Mouse (Mus musculus): Measurements from ENCODE around the gene Syngr1.

Gene Syngr1

GRCm38 (mm10) chr15:80157197-80157943 lies 66.2 kb downstream of the Syngr1 start:
- TF ChIP-seq GATA4 (IDR thresholded peaks at IDR 0.05; ENCODE audit: insufficient replicate concordance, low read length) = no peak

DNA sequence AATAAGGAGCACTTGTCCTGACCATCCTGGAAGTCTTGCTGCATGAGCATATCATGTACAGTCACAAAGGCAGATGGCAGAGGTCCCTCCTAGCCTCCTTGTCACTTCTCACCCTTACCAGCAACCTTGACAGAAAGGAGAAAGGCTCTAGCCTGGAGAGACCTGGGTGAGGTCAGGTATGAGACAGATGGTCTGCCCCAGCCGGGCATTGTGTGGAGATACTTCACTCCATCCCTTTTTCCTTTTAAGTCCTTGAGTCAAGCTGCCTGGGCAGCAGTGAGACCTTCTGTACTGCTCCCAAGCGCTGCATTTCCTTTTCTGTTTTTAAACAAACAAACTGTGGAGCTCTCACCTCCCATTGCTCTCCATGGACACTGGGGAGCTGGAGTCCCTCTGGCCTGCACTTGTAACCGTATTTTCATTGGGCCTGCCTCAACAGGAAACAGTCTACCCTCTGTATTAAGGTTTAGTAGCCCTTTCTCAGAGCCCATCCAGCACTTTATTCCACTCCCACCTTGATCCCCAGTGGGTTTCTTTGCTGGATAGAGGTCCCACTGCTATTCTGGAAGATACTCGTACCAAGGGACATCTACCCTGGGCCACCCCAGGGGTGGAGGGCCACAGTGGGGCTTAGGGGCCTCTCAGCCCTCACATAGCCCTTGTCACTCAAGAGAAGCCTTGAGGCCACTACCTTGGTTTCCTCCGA lies 67.0 kb downstream of the Syngr1 start:
- no peak for TF ChIP-seq GATA4 (IDR thresholded peaks at IDR 0.05; ENCODE audit: insufficient replicate concordance, low read length)

DNA sequence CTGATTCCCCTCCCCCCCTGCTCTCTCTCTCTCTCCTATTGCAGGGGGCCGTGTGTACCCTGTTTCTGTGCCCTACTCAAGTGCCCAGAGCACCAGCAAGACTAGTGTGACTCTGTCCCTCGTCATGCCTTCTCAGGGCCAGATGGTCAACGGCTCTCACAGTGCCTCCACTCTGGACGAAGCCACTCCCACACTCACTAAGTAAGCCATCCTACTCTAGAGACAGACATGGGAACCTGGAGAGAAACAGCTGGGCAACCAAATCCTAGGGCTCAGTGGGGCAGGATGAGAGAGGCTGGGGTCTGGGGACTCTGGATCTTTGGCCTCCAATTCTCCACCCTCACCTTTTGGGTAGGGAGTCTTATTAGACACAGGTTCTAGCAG lies 67.6 kb downstream of the Syngr1 start:
- TF ChIP-seq GATA4 (IDR thresholded peaks at IDR 0.05; ENCODE audit: insufficient replicate concordance, low read length) = no peak

DNA sequence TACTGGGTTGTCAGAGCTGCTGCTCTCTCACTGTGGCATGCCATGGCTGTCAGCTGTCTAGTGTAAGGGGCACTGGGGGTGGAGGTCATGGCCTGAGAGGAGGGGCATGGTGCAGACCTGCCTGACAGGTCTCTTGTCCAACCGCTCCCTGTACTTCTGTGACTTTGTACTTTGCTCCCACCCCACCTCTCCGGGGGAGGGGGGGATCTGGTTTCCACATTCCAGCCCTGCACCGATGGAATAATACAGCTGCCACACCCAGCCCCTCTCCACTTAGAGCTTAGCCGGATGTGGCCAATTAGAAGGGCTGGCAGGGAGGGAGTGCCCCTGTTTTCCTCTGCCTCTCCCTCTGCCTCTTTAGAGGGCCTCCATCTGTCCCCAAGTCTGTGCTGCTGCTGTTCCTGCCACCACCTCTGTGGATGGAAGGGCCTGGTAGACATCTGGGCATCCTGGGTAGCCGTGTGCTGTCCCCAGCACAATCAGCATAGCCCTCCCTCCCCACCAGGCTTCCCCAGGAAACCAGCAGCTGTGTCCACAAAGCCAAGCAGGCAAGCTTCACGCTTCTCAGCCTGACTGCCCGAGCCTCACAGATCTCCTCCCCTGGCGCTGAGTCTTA lies 68.3 kb downstream of the Syngr1 start:
- TF ChIP-seq GATA4 (IDR thresholded peaks at IDR 0.05; ENCODE audit: insufficient replicate concordance, low read length) = no peak

- TF ChIP-seq GATA4 (IDR thresholded peaks at IDR 0.05; ENCODE audit: insufficient replicate concordance, low read length) = no peak
These were observed 69.1 kb downstream of the Syngr1 start for GRCm38 (mm10) chr15:80160223-80160622.

DNA sequence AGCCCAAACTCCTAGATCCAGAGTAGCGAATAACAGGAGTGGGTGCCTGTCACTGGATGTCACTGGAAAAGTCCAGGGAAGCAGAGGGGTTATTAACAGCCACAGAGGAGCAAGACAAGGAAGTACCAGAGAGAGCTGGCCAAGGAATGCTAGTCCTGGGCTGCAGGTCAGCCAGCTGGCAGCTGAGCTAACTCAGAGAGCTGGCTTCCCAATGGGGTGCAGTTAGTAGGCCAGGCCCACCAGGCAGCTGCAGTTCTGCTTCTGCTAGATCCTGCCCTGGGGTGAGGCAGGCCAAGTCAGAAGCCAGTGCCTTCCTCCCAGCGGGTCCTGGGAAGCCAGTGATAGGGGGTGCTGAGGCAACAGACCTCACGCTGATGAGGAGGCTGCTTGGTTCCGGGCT lies 69.6 kb downstream of the Syngr1 start:
- no peak for TF ChIP-seq GATA4 (IDR thresholded peaks at IDR 0.05; ENCODE audit: insufficient replicate concordance, low read length)

GRCm38 (mm10) chr15:80161199-80161598 lies 70.1 kb downstream of the Syngr1 start:
- no peak for TF ChIP-seq GATA4 (IDR thresholded peaks at IDR 0.05; ENCODE audit: insufficient replicate concordance, low read length)

GRCm38 (mm10) chr15:80162401-80162964 lies 71.3 kb downstream of the Syngr1 start:
- no peak for TF ChIP-seq GATA4 (IDR thresholded peaks at IDR 0.05; ENCODE audit: insufficient replicate concordance, low read length)

GRCm38 (mm10) chr15:80163274-80163673 lies 72.1 kb downstream of the Syngr1 start:
- TF ChIP-seq GATA4 (IDR thresholded peaks at IDR 0.05; ENCODE audit: insufficient replicate concordance, low read length) = no peak

DNA sequence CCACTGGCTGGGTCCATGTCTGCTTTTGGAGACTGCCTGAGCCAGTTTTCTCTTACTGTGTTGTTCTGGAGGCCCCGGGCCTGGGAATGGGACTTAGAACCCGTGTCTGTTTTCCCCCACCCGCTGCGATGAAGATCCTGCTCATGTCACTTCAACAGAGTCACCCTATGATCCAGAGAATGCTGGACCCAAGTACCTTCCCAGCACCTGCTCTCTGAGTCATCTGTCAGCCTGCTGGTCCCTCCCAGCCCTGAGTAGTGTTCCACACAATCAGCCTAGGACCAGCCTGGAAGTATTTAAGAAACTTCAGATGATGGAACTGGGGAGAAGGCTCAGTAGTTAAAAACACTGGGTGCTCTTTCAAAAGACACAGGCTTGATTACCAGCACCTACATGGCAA lies 72.6 kb downstream of the Syngr1 start:
- TF ChIP-seq GATA4 (IDR thresholded peaks at IDR 0.05; ENCODE audit: insufficient replicate concordance, low read length) = no peak

- no peak for TF ChIP-seq GATA4 (IDR thresholded peaks at IDR 0.05; ENCODE audit: insufficient replicate concordance, low read length)
These were observed 74.3 kb downstream of the Syngr1 start for GRCm38 (mm10) chr15:80165396-80165795.
